Mouse (Mus musculus) heart, postnatal 0 days (tissue): ENCODE results near the gene Nbl1.

Source experiments
- CTCF ChIP-seq: IDR thresholded peaks from 2 replicates; pipeline ENCODE4 v1.5.1; 2016; ENCODE audit warnings: antibody characterized with exemption, control low read depth, low read depth
- EP300 ChIP-seq: IDR thresholded peaks from 2 replicates; pipeline ENCODE4 v1.6.1; 2016; ENCODE audit warnings: antibody characterized with exemption, low read depth

- TF ChIP-seq EP300 (no peak), CTCF (no peak)
Observed at GRCm38 (mm10) chr4:139093196-139093530, 370 bp upstream of the Nbl1 start.
